Mouse (Mus musculus) myocyte (in vitro differentiated cells): ENCODE data around the gene Vangl1. TPM values are rescaled to one million over a fixed set of nuclear protein-coding genes. Genes with fewer than 3 reads are reported as not detected.

Experiments
- H3K27me3 ChIP-seq: one replicate; pipeline ENCODE4 v1.6.1; 2011; ENCODE audit not compliant: control insufficient read depth, insufficient read depth, insufficient read length
- H3K36me3 ChIP-seq: one replicate; pipeline ENCODE4 v1.6.1; 2011; ENCODE audit not compliant: control insufficient read depth, insufficient read depth
- H3K4me2 ChIP-seq: one replicate; pipeline ENCODE4 v1.6.1; 2011; ENCODE audit warnings: low read depth, control low read depth
- H3K4me3 ChIP-seq: one replicate; pipeline ENCODE4 v1.5.1; 2011; ENCODE audit warnings: mild to moderate bottlenecking, control low read depth, moderate library complexity
- H3K79me2 ChIP-seq: one replicate; pipeline ENCODE4 v1.6.1; 2011; ENCODE audit not compliant: control insufficient read depth, insufficient read depth
- H3ac ChIP-seq: one replicate; pipeline ENCODE4 v1.6.1; 2011; ENCODE audit not compliant: control insufficient read depth, insufficient read length
- CEBPB ChIP-seq: IDR thresholded peaks from 2 replicates; pipeline ENCODE4 v1.6.1; 2011; ENCODE audit warnings: mild to moderate bottlenecking, moderate library complexity; ENCODE audit not compliant: poor library complexity, insufficient read depth, severe bottlenecking
- E2F4 ChIP-seq: IDR thresholded peaks from one replicate; pipeline ENCODE4 v1.6.1; 2011; ENCODE audit warnings: mild to moderate bottlenecking, control low read depth, moderate library complexity; ENCODE audit not compliant: insufficient read depth
- MAX ChIP-seq: IDR thresholded peaks from one replicate; pipeline ENCODE4 v1.6.1; 2011; ENCODE audit warnings: low read depth, mild to moderate bottlenecking, control low read depth
- MYOD1 ChIP-seq, 3 experiments: IDR thresholded peaks; one replicate each; pipeline ENCODE4 v1.6.1; 2011; ENCODE audit warnings: control low read depth in 2 of 3, low read depth in 2 of 3, mild to moderate bottlenecking in 2 of 3, moderate library complexity in 1 of 3; ENCODE audit not compliant: insufficient read length in 2 of 3, control insufficient read depth in 1 of 3
- MYOG ChIP-seq, 3 experiments: IDR thresholded peaks; one replicate each; pipeline ENCODE4 v1.6.1; 2011; ENCODE audit warnings: control low read depth in 2 of 3, low read depth in 2 of 3, mild to moderate bottlenecking in 2 of 3; ENCODE audit not compliant: insufficient read length in 2 of 3, control insufficient read depth in 1 of 3, insufficient read depth in 1 of 3
- POLR2A ChIP-seq: IDR thresholded peaks from one replicate; pipeline ENCODE4 v1.6.1; 2011; ENCODE audit warnings: low read depth, mild to moderate bottlenecking, control low read depth, moderate library complexity; ENCODE audit not compliant: insufficient read length
- POLR2AphosphoS2 ChIP-seq: IDR thresholded peaks from one replicate; pipeline ENCODE4 v1.6.1; 2011; ENCODE audit warnings: low read depth, control low read depth; ENCODE audit not compliant: insufficient read length
- REST ChIP-seq: IDR thresholded peaks from one replicate; pipeline ENCODE4 v1.6.1; 2011; ENCODE audit warnings: mild to moderate bottlenecking, control low read depth, moderate library complexity; ENCODE audit not compliant: insufficient read depth, insufficient read length
- SRF ChIP-seq: IDR thresholded peaks from one replicate; pipeline ENCODE4 v1.6.1; 2011; ENCODE audit warnings: low read depth; ENCODE audit not compliant: control insufficient read depth, insufficient read length
- TCF12 ChIP-seq: IDR thresholded peaks from one replicate; pipeline ENCODE4 v1.6.1; 2011; ENCODE audit warnings: mild to moderate bottlenecking, control low read depth; ENCODE audit not compliant: poor library complexity, insufficient read depth, severe bottlenecking
- TCF3 ChIP-seq: IDR thresholded peaks from one replicate; pipeline ENCODE4 v1.6.1; 2011; ENCODE audit warnings: low read depth, control low read depth; ENCODE audit not compliant: insufficient read length
- USF1 ChIP-seq: IDR thresholded peaks from one replicate; pipeline ENCODE4 v1.6.1; 2011; ENCODE audit warnings: low read depth, mild to moderate bottlenecking, control low read depth, moderate library complexity
- polyA plus RNA-seq: library from polyadenylated mRNA; unstranded; fragments of >200 nt; fragmentation: generic; extraction: Trizol; gene quantifications from one replicate; pipeline ENCODE4 v1.2.1, GENCODE M21; 2012; ENCODE audit warnings: missing spikeins

The Vangl1 gene
- polyA plus RNA-seq, 1 experiment, result 21.2 TPM

- Histone ChIP-seq H3K79me2 (peaks cover 11% of the 10 kb centered on the region), H3K4me3 (no peak overlapping the region), H3ac (no peak overlapping the region), H3K27me3 (no peaks in the 10 kb centered on the region), H3K4me2 (no peak overlapping the region), H3K36me3 (peaks cover 7% of the 10 kb centered on the region)
- TF ChIP-seq MAX (no peak), SRF (no peak), MYOD1 (IDR thresholded peaks at IDR 0.05; ENCODE audit: control insufficient read depth in 1 of 3, insufficient read length in 2 of 3, low read depth in 2 of 3) (no peak), CEBPB (no peak), REST (no peak), MYOG (IDR thresholded peaks at IDR 0.05; ENCODE audit: control insufficient read depth in 1 of 3, insufficient read depth in 1 of 3, insufficient read length in 2 of 3, low read depth in 2 of 3) (no peak), TCF3 (no peak), E2F4 (no peak), TCF12 (no peak), USF1 (no peak), POLR2AphosphoS2 (no peak), POLR2A (no peak)
These were observed 13.9 kb downstream of the Vangl1 start for GRCm38 (mm10) chr3:102190642-102191041.

- no peak overlapping the region for H3K4me3 ChIP-seq
- H3K79me2 ChIP-seq, result peaks cover 11% of the 10 kb centered on the region
- H3K4me2 ChIP-seq, result no peak overlapping the region
- H3K36me3 ChIP-seq, result peaks cover 7% of the 10 kb centered on the region
- no peaks in the 10 kb centered on the region for H3K27me3 ChIP-seq
- no peak overlapping the region for H3ac ChIP-seq
- TF ChIP-seq REST, result no peak
- no peak for TF ChIP-seq CEBPB
- TF ChIP-seq TCF12, result no peak
- no peak for TF ChIP-seq E2F4
- no peak for TF ChIP-seq TCF3
- no peak for TF ChIP-seq MYOG (IDR thresholded peaks at IDR 0.05; ENCODE audit: control insufficient read depth in 1 of 3, insufficient read depth in 1 of 3, insufficient read length in 2 of 3, low read depth in 2 of 3)
- no peak for TF ChIP-seq SRF
- TF ChIP-seq MYOD1 (IDR thresholded peaks at IDR 0.05; ENCODE audit: control insufficient read depth in 1 of 3, insufficient read length in 2 of 3, low read depth in 2 of 3), result no peak
- TF ChIP-seq POLR2A, result no peak
- TF ChIP-seq POLR2AphosphoS2, result no peak
- TF ChIP-seq USF1, result no peak
- TF ChIP-seq MAX, result no peak
These were observed 14.5 kb downstream of the Vangl1 start for GRCm38 (mm10) chr3:102190015-102190414.

- Histone ChIP-seq H3ac (no peak overlapping the region), H3K79me2 (peaks cover 11% of the 10 kb centered on the region), H3K36me3 (peaks cover 7% of the 10 kb centered on the region), H3K4me3 (no peak overlapping the region), H3K4me2 (no peak overlapping the region), H3K27me3 (no peaks in the 10 kb centered on the region)
- TF ChIP-seq MAX (no peak), E2F4 (no peak), TCF12 (no peak), POLR2AphosphoS2 (no peak), USF1 (no peak), MYOG (IDR thresholded peaks at IDR 0.05; ENCODE audit: control insufficient read depth in 1 of 3, insufficient read depth in 1 of 3, insufficient read length in 2 of 3, low read depth in 2 of 3) (no peak), POLR2A (no peak), TCF3 (no peak), SRF (no peak), REST (no peak), CEBPB (no peak), MYOD1 (IDR thresholded peaks at IDR 0.05; ENCODE audit: control insufficient read depth in 1 of 3, insufficient read length in 2 of 3, low read depth in 2 of 3) (no peak)
These were observed 15.5 kb downstream of the Vangl1 start for GRCm38 (mm10) chr3:102188972-102189371.

- no peaks in the 10 kb centered on the region for H3K27me3 ChIP-seq
- peak; percentile 80 for TF ChIP-seq CEBPB
- no peak for TF ChIP-seq MYOG (IDR thresholded peaks at IDR 0.05; ENCODE audit: control insufficient read depth in 1 of 3, insufficient read depth in 1 of 3, insufficient read length in 2 of 3, low read depth in 2 of 3)
- no peak for TF ChIP-seq SRF
- H3K36me3 ChIP-seq, result peaks cover 22% of the 10 kb centered on the region
- H3K79me2 ChIP-seq, result peaks cover 5% of the 10 kb centered on the region
- no peak overlapping the region for H3ac ChIP-seq
- no peak overlapping the region for H3K4me3 ChIP-seq
- no peak overlapping the region for H3K4me2 ChIP-seq
These were observed 17.1 kb downstream of the Vangl1 start for GRCm38 (mm10) chr3:102187401-102187800.

GRCm38 (mm10) chr3:102184721-102185120 is 19.8 kb downstream of the Vangl1 start:
- Histone ChIP-seq H3K4me2 (no peak overlapping the region), H3K79me2 (no peaks in the 10 kb centered on the region), H3ac (no peak overlapping the region), H3K4me3 (no peak overlapping the region), H3K36me3 (peaks cover 24% of the 10 kb centered on the region), H3K27me3 (no peaks in the 10 kb centered on the region)
- TF ChIP-seq MAX (no peak), USF1 (no peak), TCF3 (no peak), MYOD1 (IDR thresholded peaks at IDR 0.05; ENCODE audit: control insufficient read depth in 1 of 3, insufficient read length in 2 of 3, low read depth in 2 of 3) (no peak), POLR2AphosphoS2 (no peak)
